Mouse (Mus musculus) limb, embryonic 11.5 days (tissue): ENCODE measurements around the gene Scaf11. TPM values are rescaled to one million over a fixed set of nuclear protein-coding genes. Genes with fewer than 3 reads are reported as not detected.

Experiments
- ATAC-seq: fragments of 200-750 bp; cut with Nextera tagmentation; 2 replicates; pipeline ENCODE4 v1.8.0; 2017; ENCODE audit warnings: low read depth; ENCODE audit not compliant: insufficient number of reproducible peaks, low FRiP score, low TSS enrichment
- DNase-seq: peaks from one replicate; pipeline ENCODE4 v3.0.0-alpha.2; 2015; ENCODE audit warnings: low spot score
- H3K27ac ChIP-seq: fragments of 300-500 bp; sonication (generic); replicated peaks from 2 replicates; pipeline ENCODE4 v1.5.1; 2014; ENCODE audit warnings: low read depth, mild to moderate bottlenecking, low read length
- H3K27me3 ChIP-seq: fragments of 300-500 bp; sonication (generic); 2 replicates; pipeline ENCODE4 v1.6.1; 2014; ENCODE audit warnings: mild to moderate bottlenecking, low read length, mixed read lengths; ENCODE audit not compliant: control insufficient read depth, insufficient read depth
- H3K36me3 ChIP-seq: fragments of 300-500 bp; sonication (generic); 2 replicates; pipeline ENCODE4 v1.6.1; 2014; ENCODE audit warnings: mild to moderate bottlenecking, low read length, moderate library complexity, mixed read lengths; ENCODE audit not compliant: control insufficient read depth, insufficient read depth
- H3K4me1 ChIP-seq: fragments of 300-500 bp; sonication (generic); 2 replicates; pipeline ENCODE4 v1.6.1; 2014; ENCODE audit warnings: low read length, mixed read lengths; ENCODE audit not compliant: control insufficient read depth, insufficient read depth
- H3K4me2 ChIP-seq: fragments of 300-500 bp; sonication (generic); 2 replicates; pipeline ENCODE4 v1.6.1; 2014; ENCODE audit warnings: low read depth, mild to moderate bottlenecking, moderate library complexity; ENCODE audit not compliant: severe bottlenecking
- H3K4me3 ChIP-seq: fragments of 300-500 bp; sonication (generic); 2 replicates; pipeline ENCODE4 v1.5.1; 2014; ENCODE audit warnings: low read depth, low read length
- H3K9ac ChIP-seq: fragments of 300-500 bp; sonication (generic); 2 replicates; pipeline ENCODE4 v1.6.1; 2014; ENCODE audit warnings: mild to moderate bottlenecking, low read length
- H3K9me3 ChIP-seq: fragments of 300-500 bp; sonication (generic); 2 replicates; pipeline ENCODE4 v1.6.1; 2016; ENCODE audit warnings: low read length; ENCODE audit not compliant: control insufficient read depth
- WGBS: fragments of 180-500 bp; shearing (Covaris S2); extraction: QIAGEN DNeasy Blood & Tissue Kit; methylation state at CpG from one replicate; pipeline ENCODE4 v1.1.7; 2014; 5-methylcytosine and 5-hydroxymethylcytosine counted together
- microRNA-seq: library from miRNA; unstranded; fragments of <30 nt; microRNA quantifications from one replicate; pipeline ENCODE4, GENCODE M21; 2016
- polyA plus RNA-seq: library from polyadenylated mRNA; unstranded; fragments of >200 nt; fragmentation: Nextera tagmentation; extraction: Ambion mirVana; gene quantifications from 2 replicates; pipeline ENCODE4 v1.2.1, GENCODE M21; 2014

Scaf11 gene
- polyA plus RNA-seq, 1 experiment from 2014 or later: 138 TPM

DNA sequence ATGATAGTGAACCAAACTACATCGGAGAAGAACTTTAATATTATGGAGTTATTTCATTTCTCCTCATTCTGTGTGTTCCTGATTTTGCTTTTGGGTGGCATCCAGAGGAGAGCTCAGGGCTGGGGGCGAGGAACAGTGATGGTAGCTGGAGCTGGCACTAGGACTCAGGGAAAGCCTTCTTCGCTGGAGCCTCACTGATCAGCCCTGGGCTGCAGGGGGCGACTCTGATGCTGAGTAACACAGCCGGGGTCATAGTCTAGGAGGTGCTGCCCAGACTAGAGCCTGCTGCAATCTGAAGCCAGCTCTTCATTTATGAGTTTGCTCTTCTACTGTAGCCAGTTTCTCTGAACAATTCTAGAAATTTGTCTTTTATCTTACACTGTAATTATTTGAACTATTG is 87.5 kb downstream of the Scaf11 start:
- Histone ChIP-seq H3K36me3 (peaks cover 36% of the 10 kb centered on the region), H3K27me3 (no peaks in the 10 kb centered on the region), H3K4me2 (no peak overlapping the region), H3K27ac (no peak overlapping the region), H3K4me1 (no peaks in the 10 kb centered on the region), H3K9me3 (no peaks in the 10 kb centered on the region), H3K9ac (no peak overlapping the region), H3K4me3 (no peak overlapping the region)
- ATAC-seq: no peak
- WGBS: 88% methylated on average over 5 of the region's 5 CpGs
- DNase-seq: no peak

DNA sequence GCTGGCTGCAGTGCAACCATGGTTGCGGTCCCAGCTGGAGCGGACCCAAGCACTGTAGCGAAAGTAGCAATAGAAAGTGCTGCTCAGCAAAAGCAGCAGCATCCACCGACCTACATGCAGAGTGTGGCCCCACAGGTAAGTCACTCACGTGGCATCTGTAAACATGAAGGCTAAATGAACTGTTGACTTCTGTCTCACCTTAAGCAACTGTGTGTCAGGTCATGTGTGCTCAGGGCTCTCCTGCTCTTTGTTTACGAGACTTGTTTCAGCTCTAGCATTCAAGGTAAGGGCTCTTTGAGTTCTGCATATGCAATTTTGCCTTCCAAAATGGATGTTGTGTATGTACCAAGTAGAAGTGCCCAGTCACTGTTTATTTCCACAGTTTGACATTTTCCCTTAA is 88.0 kb downstream of the Scaf11 start:
- ATAC-seq (no peak), DNase-seq (no peak)
- H3K9me3 ChIP-seq: no peaks in the 10 kb centered on the region
- H3K27ac ChIP-seq: no peak overlapping the region
- H3K4me1 ChIP-seq: no peaks in the 10 kb centered on the region
- H3K4me3 ChIP-seq: no peak overlapping the region
- H3K4me2 ChIP-seq: no peak overlapping the region
- 97% methylated on average over 6 of the region's 6 CpGs for WGBS
- no peaks in the 10 kb centered on the region for H3K27me3 ChIP-seq
- H3K9ac ChIP-seq: no peak overlapping the region
- H3K36me3 ChIP-seq: peaks cover 34% of the 10 kb centered on the region

DNA sequence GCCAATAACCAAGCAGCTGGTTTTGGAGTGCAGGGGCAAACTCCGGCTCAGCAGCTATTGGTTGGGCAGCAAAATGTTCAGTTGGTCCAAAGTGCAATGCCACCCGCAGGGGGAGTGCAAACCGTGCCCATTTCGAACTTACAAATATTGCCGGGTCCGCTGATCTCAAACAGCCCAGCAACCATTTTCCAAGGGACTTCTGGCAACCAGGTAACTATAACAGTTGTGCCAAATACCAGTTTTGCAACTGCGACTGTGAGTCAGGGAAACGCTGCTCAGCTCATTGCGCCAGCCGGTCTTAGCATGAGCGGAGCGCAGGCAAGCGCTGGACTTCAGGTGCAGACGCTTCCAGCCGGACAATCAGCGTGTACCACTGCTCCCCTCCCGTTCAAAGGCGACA is 89.3 kb downstream of the Scaf11 start:
- DNase-seq: no peak
- no peak for ATAC-seq
- peaks cover 34% of the 10 kb centered on the region for H3K36me3 ChIP-seq

DNA sequence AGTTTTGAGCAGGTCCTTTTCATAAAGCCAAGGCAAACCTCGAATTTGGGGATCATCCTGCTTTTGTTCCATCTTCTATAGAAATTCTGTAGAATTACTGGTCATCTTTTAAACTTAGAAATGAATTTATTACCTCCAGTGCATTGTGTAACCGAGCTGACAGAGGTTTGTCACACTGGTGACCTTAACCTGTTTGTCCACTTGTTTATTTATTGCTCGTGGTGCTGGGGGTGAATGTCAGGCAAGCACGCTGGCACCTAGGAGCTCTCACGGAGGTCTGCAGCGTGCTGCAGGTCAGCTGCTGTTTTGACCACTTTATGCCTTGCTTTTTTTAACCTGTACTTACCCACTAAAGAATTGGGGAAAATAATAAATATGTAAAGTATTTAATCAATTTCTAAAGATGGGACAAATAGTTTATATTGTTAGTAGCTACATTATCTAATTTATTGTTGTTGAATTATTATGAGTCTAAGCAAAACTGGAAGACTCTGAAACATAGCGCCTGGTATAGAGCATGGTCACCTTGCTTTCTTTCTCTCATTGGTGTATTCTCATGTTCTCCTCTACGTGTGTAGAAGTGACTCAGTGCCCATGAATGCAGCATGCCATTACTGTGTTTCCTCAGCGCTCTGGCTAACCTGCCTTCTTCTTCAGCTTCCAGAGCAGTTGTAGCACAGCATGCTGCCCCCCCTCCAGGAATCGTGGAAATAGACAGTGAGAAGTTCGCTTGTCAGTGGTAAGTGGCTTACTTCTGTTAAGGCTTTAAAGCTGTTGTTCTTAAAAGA is 94.3 kb downstream of the Scaf11 start:
- Histone ChIP-seq H3K9ac (no peak overlapping the region), H3K4me1 (no peaks in the 10 kb centered on the region), H3K9me3 (no peaks in the 10 kb centered on the region), H3K36me3 (peaks cover 34% of the 10 kb centered on the region), H3K4me3 (no peak overlapping the region), H3K27me3 (no peaks in the 10 kb centered on the region), H3K4me2 (no peak overlapping the region), H3K27ac (no peak overlapping the region)
- DNase-seq: no peak
- no peak for ATAC-seq
- 86% methylated on average over 11 of the region's 11 CpGs for WGBS

More for the DNA sequence above, 89.3 kb downstream of the Scaf11 start:
- Histone ChIP-seq H3K27ac (no peak overlapping the region), H3K4me1 (no peaks in the 10 kb centered on the region), H3K4me2 (no peak overlapping the region), H3K27me3 (no peaks in the 10 kb centered on the region), H3K4me3 (no peak overlapping the region), H3K9ac (no peak overlapping the region), H3K9me3 (no peaks in the 10 kb centered on the region)
- 96% methylated on average over 18 of the region's 18 CpGs for WGBS

DNA sequence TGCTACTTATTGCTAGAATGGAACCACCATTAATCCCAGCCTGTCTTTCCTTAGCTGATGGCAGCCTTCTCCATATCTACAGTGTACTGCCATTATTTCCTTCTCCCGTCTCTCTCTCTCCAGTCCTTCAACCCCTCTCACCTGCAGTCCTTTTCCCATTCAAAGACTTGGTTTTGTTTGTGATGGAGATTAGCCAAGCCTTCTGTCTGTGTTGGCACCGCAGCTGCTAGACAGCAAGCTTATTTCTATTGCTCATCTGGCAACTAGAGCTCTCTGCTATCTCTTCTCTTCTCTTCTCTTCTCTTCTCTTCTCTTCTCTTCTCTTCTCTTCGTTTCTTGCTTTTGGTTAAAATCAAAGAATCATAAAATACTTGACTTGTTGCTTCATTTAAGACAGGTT is 95.3 kb downstream of the Scaf11 start:
- no peak overlapping the region for H3K4me3 ChIP-seq
- no peaks in the 10 kb centered on the region for H3K27me3 ChIP-seq
- no peak overlapping the region for H3K9ac ChIP-seq
- no peak overlapping the region for H3K27ac ChIP-seq
- DNase-seq (no peak), ATAC-seq (no peak)
- no peaks in the 10 kb centered on the region for H3K4me1 ChIP-seq
- H3K9me3 ChIP-seq: no peaks in the 10 kb centered on the region
- H3K4me2 ChIP-seq: no peak overlapping the region
- 87% methylated on average over 3 of the region's 3 CpGs for WGBS
- H3K36me3 ChIP-seq: peaks cover 24% of the 10 kb centered on the region

Small RNA genes lying within 50 kb of the gene (microRNA-seq; reads per million reads assigned to microRNA genes)
- not detected for gene Gm25397

Other genes starting within 250 kb of the Scaf11 start
- 41.9 and 45.0 TPM in 2 replicates for gene Arid2, start 173.3 kb downstream of the Scaf11 start, polyA plus RNA-seq
- gene Slc38a1, start 182.1 kb upstream of the Scaf11 start, polyA plus RNA-seq: 132 and 143 TPM in 2 replicates
- 245 and 250 TPM in 2 replicates for gene Slc38a2, start 238.9 kb upstream of the Scaf11 start, polyA plus RNA-seq